8 mouse cellular contexts compared by ENCODE assay signal in genomic region chr8:61589972-61590391, GRCm38 (mm10).
DNase-seq lines count a peak whose midpoint lies in the region; ATAC-seq lines count a peak whose summit lies in the region.

No protein-coding gene starts in this region.

- no peaks in the 10 kb centered on the region for H3K36me3 ChIP-seq in heart, embryonic 15.5 days
- no peaks in the 10 kb centered on the region for H3K36me3 ChIP-seq in neural tube, embryonic 11.5 days (ENCODE audit: control insufficient read depth, insufficient read depth, low read length)

- peak; percentile 43 to 75 for DNase-seq in adrenal gland, adult (ENCODE audit: inconsistent age in 2 of 2, low spot score in 1 of 2)
- no peak for DNase-seq in adrenal gland, adult 18-20 months (ENCODE audit: low spot score in 2 of 2)
- peak; percentile 4 to 5 for DNase-seq in cerebellum, postnatal 36 days
- peak; percentile 31 to 52 for DNase-seq in kidney, postnatal 4 days
- no peak for DNase-seq in neural tube, embryonic 11.5 days (ENCODE audit: low spot score)
- DNase-seq in left cerebral cortex, postnatal 10 days (ENCODE audit: extremely low spot score in 1 of 2, low spot score in 2 of 2), result no peak

- intact Hi-C loops in left cerebral cortex, postnatal 10 days (cut with DNase I), result no loop called here

- H3K4me2 ChIP-seq in heart, embryonic 15.5 days, result peak overlapping the region; percentile 70
- peak overlapping the region; percentile 63 for H3K4me2 ChIP-seq in neural tube, embryonic 11.5 days (ENCODE audit: low read depth)

- H3K9ac ChIP-seq in heart, embryonic 15.5 days, result peak overlapping the region; percentile 41; the same call in 1 of the 2 replicates
- H3K9ac ChIP-seq in neural tube, embryonic 11.5 days (ENCODE audit: low read length), result peak overlapping the region; percentile 8

- H3K9me3 ChIP-seq in heart, embryonic 15.5 days (replicated peaks), result no peaks in the 10 kb centered on the region
- H3K9me3 ChIP-seq in neural tube, embryonic 11.5 days (ENCODE audit: control insufficient read depth, low read length), result no peaks in the 10 kb centered on the region

- H3K27me3 ChIP-seq in heart, embryonic 15.5 days, result no peaks in the 10 kb centered on the region
- no peaks in the 10 kb centered on the region for H3K27me3 ChIP-seq in neural tube, embryonic 11.5 days (ENCODE audit: control insufficient read depth, insufficient read depth, low read length)

- WGBS in heart, embryonic 15.5 days, result 13% methylated on average over 11 of the region's 11 CpGs
- WGBS in neural tube, embryonic 11.5 days, result 3% methylated on average over 11 of the region's 11 CpGs

- peak overlapping the region; percentile 72 for H3K27ac ChIP-seq in heart, embryonic 15.5 days
- H3K27ac ChIP-seq in neural tube, embryonic 11.5 days (ENCODE audit: low read depth, low read length), result no peak overlapping the region

- peak overlapping the region; percentile 61 for H3K4me3 ChIP-seq in heart, embryonic 15.5 days
- peak overlapping the region; percentile 62 for H3K4me3 ChIP-seq in neural tube, embryonic 11.5 days (ENCODE audit: low read depth, low read length)

- peak; percentile 43 for ATAC-seq in heart, embryonic 15.5 days (replicated peaks; ENCODE audit: insufficient number of reproducible peaks, insufficient read depth, low FRiP score, low read depth)
- ATAC-seq in neural tube, embryonic 11.5 days (ENCODE audit: insufficient read depth, low FRiP score, low TSS enrichment), result no peak
- ATAC-seq in megakaryocyte progenitor cell, adult 5-6 weeks (replicated peaks; ENCODE audit: poor library complexity), result no peak

- peaks cover 38% of the 10 kb centered on the region for H3K4me1 ChIP-seq in heart, embryonic 15.5 days (replicated peaks)
- H3K4me1 ChIP-seq in neural tube, embryonic 11.5 days (ENCODE audit: control insufficient read depth, insufficient read depth, low read length), result peaks cover 3% of the 10 kb centered on the region

Comparison
In these comparisons a context has a peak if more than half of its experiments do, and no peak if none do; other contexts are left out.
1. DNase-seq: peak in adrenal gland, adult (2 of 2), cerebellum, postnatal 36 days (2 of 2) and kidney, postnatal 4 days (2 of 2); none in adrenal gland, adult 18-20 months (0 of 2), neural tube, embryonic 11.5 days (single experiment) and left cerebral cortex, postnatal 10 days (0 of 2).